Mouse (Mus musculus): ENCODE measurements around the gene Bclaf3.

Bclaf3 gene

DNA sequence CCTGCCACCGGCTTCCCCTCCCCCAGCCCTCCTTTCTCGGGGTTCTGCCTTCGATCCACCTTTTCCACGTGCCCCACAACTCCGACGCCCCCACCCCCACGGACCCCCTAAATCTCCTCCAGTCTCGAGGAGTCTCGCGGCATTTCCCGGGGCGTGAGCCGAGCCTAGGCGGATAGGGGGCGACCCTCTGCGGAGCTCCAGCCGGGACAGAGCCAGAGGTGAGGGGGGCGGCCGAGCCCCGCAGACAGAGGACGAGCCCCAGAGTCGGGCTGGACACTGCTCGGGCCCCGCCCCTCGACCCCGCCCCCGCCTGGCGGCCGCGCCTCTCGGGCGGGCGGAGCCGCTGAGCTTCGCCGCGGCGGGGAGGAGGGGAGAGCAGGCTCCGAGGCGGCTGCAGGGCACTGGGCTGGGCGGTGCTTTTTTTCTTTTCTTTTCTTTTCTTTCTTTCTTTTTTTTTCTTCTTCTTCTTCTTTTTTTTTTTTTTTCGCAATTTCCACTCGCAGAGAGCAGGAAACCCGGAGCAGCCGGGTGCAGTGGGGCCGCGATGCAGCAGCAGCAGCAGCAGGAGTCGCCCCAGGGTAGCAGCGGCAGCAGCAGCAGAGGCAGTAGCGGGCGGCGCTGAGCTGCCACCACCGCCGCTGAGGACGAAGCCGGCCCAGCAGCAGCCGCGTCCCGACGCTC is 100.6 kb downstream of the Bclaf3 start, which contains the start of gene Sh3kbp1:
Gene Sh3kbp1, plus strand, starts transcription at position 366 of the 681 bp plus-strand sequence.
- DNase-seq (ENCODE audit: low spot score), result no peak

DNA sequence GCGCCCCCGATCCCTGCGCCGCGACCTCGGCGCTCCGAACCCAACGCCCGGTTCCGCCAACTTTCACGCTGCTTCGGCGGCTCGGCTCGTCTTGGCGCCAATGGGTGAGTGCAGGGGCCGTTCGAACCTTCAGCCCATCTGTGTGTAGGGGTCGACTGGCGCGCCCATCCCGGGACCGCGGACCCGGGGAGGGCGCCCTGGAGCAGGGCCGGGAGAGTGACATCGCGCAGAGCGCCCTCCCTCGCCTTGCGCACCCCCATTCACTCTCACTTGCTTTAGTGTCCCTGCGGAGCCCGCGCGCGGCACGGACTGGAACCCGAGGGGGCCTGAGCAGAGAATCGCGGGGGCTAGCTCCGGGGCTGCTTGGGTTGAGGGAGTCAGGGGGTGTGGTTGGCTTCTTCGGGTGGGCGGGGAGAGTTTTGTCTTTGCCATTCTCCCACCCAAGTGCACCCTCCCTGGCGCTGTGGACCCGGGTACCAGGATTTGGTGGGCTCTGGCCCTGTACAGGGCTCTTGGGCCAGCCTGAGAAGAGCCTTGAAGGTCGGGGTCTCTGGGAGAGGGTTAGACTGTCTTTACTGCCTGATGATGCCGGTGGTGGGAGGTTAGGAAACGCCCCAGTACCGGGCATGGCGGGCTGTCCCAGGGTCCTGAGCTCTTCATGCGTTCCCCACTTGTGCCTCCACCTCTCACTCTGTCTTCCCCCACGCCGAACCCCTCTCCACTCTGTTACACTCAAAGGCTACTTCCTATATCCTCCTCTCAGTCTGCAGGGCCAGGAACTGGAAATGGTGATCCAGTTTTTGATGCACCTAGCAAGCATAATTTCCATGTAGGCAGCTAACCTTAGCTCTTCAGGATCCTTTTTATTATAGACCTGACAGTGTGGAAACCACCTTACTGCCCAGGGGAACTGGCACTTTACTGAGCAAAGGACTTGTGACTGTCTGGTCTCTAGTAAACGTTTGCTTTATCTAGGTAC is 101.4 kb downstream of the Bclaf3 start:
- no peak for DNase-seq (ENCODE audit: low spot score)

DNA sequence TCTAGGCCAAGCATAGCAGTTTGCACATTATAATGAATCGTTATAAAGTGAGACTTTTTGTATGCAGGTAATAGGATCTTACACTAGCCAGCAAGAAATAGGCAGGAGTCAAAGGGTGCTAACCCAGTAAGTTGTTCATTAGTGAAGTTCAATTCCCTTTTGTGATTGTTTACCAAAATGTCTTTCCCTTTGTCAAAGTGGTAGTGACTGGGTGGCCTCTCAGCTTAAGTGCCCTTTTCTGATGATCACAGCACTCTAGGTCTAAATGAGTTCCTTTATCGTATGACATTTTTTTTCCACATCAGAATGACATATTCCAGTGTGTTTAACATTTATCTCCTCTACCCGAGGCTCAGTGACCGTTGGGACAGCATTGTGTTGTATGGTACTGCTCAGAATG is 102.1 kb downstream of the Bclaf3 start:
- no peak for DNase-seq (ENCODE audit: low spot score)

DNA sequence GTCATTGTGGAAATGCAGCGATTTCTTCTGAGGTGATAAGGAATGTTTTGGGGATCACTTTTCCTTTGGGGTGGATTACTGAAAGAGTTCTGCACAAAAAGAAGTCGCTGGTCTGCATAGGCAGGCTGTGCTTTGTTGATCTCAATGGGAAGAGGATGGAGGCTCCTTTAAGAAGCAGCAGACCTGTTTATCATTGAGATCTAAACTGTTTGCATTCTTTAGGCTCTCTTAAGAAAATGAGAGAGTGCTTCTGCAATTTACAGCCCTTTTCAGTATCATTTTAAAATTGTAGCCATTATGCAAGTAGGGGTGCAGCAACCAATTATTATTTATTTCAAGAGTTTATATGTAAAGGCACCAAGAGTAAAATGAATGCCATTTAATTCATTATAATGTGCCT is 102.7 kb downstream of the Bclaf3 start:
- DNase-seq (ENCODE audit: low spot score), result no peak

DNA sequence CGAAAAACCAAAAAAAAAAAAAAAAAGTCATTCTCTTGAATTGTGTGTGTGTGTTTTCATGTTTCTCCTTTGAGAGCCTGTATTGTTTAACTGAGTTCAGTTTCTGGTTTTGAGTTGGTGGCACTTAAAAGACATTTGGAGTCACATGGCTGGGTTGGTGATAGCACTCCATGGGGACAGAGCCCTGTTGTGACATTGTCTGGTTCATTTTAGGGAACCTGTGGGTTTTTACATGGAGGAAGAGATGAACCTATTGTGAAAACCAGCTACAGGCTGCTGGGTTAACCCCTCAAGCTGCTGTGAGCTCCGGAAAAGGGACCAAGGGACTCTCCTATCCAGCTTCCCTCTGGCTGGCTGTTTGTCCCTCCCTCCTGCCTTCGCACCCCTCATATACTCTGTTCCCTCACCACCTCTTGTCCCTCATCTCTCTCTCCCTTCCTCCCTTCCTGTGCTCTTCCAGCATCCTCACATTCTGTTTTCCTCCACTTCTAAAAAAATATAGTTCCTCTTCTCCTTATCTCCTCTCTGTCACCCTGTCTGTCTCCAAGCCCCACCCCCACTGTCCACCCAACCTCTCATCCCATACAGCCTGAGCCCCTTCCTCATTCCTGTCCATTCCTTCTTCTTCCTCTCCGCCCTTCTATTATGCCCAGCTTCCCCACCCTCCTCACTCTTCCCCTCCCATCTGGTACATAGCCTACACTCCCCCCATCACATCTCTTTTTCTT is 112.2 kb downstream of the Bclaf3 start:
- DNase-seq (ENCODE audit: low spot score), result no peak

DNA sequence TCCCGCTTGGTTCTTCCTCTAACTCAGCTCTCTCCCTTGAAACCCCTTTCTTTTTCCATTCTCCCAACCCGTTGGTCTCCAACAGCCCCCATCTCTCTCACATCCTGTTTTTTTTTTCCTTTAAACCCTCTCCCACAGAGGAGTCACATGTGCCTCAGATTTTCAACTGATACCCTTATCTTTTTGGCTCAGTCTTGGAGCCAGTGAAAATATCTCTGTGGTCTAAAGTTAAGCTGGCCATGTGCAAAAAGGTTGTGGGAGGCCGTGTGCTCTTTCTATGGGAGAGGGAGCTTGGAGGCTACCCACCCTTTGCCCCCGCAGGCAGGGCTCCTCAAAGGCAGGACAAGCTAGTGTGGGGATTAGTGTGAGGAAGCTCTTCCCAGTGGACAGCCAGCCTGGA is 113.5 kb downstream of the Bclaf3 start:
- DNase-seq (ENCODE audit: low spot score), result no peak

All from layer of hippocampus, adult 9-10 months (tissue).